Mouse (Mus musculus) forebrain, embryonic 10.5 days (tissue): ENCODE results near the gene Smim4. TPM values are rescaled to one million over a fixed set of nuclear protein-coding genes. Genes with fewer than 3 reads are reported as not detected.
A peak's percentile ranks its signal among the peaks of the same experiment; 100 is the strongest.

Source experiments
- DNase-seq: peaks from one replicate; pipeline ENCODE4 v3.0.0-alpha.2; 2017; ENCODE audit warnings: low spot score; ENCODE audit errors: extremely low spot score
- H3K27ac ChIP-seq: fragments of 300-500 bp; sonication (generic); 2 replicates; pipeline ENCODE4 v1.5.1; 2016; ENCODE audit warnings: mild to moderate bottlenecking
- H3K27me3 ChIP-seq: fragments of 300-500 bp; sonication (generic); 2 replicates; pipeline ENCODE4 v1.6.1; 2016; ENCODE audit warnings: mild to moderate bottlenecking; ENCODE audit not compliant: poor library complexity, severe bottlenecking
- H3K36me3 ChIP-seq: fragments of 300-500 bp; sonication (generic); replicated peaks from 2 replicates; pipeline ENCODE4 v1.6.1; 2016; ENCODE audit warnings: mild to moderate bottlenecking, moderate library complexity
- H3K4me1 ChIP-seq: fragments of 300-500 bp; sonication (generic); 2 replicates; pipeline ENCODE4 v1.6.1; 2016
- H3K4me3 ChIP-seq: fragments of 300-500 bp; sonication (generic); 2 replicates; pipeline ENCODE4 v1.5.1; 2016; ENCODE audit warnings: mild to moderate bottlenecking, moderate library complexity
- H3K9me3 ChIP-seq: fragments of 300-500 bp; sonication (generic); 2 replicates; pipeline ENCODE4 v1.6.1; 2016; ENCODE audit warnings: mild to moderate bottlenecking, moderate library complexity
- WGBS: fragments of 180-500 bp; shearing (Covaris S2); methylation state at CpG from one replicate; pipeline ENCODE4 v1.1.7; 2016; 5-methylcytosine and 5-hydroxymethylcytosine counted together
- polyA plus RNA-seq: library from polyadenylated mRNA; unstranded; fragments of >200 nt; fragmentation: Nextera tagmentation; extraction: Ambion mirVana; gene quantifications from 2 replicates; pipeline ENCODE4 v1.2.1, GENCODE M21; 2016

Gene Smim4
- polyA plus RNA-seq, 1 experiment from 2014 or later = 58.3 TPM

DNA sequence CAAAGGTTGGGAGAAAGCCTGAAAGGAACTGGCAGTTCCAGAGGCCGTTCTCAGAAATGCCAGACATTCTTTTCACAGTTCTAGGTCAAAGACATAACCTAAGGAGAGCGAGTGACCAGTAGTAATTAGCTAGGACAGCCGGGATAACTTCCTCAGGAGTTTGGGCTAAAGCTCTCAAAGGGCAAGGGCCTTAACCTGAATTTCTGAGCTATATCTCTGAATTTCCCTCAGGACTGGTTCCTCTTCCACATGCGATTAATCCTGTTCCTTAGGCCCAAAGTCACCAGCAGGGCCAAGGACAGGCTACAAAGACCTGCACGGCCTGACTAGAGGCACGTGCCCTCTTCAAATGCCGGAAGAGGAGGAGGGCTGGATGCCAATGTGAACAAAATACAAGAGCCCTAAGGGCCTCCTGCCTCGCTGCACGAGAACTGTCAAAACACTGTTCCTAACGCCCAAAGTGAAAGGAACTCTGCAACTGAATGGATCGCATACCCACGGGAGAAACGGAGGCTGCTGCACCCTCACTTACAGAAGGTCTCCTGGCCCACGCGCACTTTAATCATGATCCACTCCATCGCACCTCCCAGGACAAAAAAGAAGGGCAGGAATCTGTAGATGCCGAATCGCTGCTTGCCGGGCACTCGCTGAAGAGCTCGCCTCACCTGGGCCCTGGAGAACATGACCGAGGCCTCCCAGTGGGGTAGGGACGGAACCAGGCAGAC, 493 bp downstream of the Smim4 start:
- Histone ChIP-seq H3K9me3 (no peaks in the 10 kb centered on the region), H3K36me3 (peaks cover 48% of the 10 kb centered on the region), H3K4me3 (peak overlapping the region; percentile 78), H3K27me3 (no peaks in the 10 kb centered on the region), H3K4me1 (peaks cover 68% of the 10 kb centered on the region), H3K27ac (peak overlapping the region; percentile 98)
- 2% methylated on average over 23 of the region's 23 CpGs for WGBS
- peak; percentile 57 for DNase-seq

DNA sequence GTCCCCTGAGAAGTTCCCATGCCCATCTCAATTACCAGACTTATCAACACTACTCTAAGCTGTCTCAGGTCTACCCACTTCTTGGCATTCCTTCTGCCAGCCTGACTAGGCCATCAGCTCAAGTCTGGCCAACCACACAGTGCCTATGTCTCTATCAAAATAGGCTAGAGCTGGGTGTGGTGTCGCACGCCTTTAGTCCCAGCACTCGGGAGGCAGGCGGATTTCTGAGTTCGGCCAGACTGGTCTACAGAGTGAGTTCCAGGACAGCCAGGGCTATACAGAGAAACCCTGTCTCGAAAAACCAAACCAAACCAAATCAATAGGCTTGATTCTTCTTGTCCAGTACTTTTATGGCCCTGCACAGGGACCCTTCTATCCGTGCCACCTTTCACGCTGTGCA, 1.9 kb downstream of the Smim4 start:
- DNase-seq = peak; percentile 13
- Histone ChIP-seq H3K27me3 (no peaks in the 10 kb centered on the region), H3K36me3 (peaks cover 52% of the 10 kb centered on the region), H3K4me1 (peaks cover 54% of the 10 kb centered on the region), H3K9me3 (no peaks in the 10 kb centered on the region), H3K27ac (no peak overlapping the region), H3K4me3 (peak overlapping the region; percentile 78)
- 94% methylated on average over 8 of the region's 8 CpGs for WGBS

DNA sequence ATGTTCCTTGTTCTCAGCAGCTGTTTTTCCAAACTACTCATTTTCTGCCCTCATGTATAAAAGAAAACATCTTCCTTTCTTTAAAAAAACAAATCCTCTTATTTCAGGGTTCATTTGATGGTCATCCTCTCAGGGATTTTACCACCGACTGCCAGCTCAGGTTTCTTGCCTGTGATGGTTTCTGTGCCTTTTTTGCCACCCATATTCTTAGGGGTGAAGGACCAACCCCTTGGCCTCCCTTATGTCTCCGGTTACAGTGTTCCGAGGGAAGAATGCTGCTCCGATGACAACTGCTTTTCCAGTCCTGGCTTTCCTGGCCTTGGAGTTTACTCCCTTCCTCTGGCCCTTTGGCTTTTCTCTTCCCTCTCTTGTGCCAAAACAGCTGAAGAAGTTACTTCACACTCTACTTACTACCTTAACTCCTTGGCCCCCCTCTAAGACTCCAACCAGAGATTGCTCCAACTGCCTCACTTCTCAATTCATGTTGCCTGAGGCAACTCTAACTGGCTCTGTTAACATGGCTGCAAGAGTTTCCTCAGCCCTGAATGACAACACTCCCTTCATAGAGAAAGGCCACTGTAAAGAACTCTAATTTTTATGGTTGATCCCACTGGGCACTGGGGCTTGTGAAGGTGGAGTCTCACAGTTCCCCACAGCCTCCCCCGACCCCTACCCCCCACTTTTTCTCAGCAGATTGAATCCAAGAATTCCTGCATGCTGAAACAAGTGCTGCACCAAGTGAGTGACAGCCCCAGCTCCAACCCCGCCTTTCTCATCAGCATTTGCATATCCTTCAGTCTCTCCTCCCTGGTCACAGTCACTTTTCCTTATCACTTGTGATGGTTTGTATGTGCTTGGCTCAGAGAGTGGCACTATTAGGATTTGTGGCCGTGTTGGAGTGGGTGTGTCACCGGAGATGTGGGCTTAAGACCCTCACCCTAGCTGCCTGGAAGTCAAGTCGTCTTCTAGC, 3.4 kb downstream of the Smim4 start:
- peak; percentile 14 for DNase-seq
- Histone ChIP-seq H3K36me3 (peaks cover 64% of the 10 kb centered on the region), H3K27me3 (no peaks in the 10 kb centered on the region), H3K4me3 (0 out of 2 replicates have a peak overlapping the region, but pooled peaks have one; percentile 20), H3K9me3 (no peaks in the 10 kb centered on the region), H3K4me1 (peaks cover 44% of the 10 kb centered on the region), H3K27ac (peak overlapping the region; percentile 51; the same call in 1 of the 2 replicates)
- WGBS = 69% methylated on average over 9 of the region's 9 CpGs

DNA sequence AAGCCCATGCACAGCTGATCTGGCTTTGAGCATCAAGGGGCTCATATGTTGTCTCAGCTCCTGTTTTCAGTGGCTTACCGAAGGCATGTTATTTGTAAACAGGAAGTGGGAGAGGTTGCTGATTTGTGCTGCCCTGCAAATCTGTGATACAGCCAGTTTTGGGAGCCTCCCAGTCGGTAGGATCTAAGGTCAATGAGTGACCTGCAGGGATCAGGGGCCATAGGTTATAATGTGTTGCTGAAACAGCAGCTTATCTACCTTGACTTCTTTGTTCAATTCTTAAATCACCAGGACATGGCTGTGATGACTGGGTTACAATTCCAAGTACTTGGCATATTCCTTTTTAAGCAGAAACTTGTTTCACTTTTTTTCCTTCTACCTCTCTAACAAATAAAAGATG, 13.2 kb downstream of the Smim4 start:
- peaks cover 95% of the 10 kb centered on the region for H3K36me3 ChIP-seq
- H3K4me3 ChIP-seq = no peak overlapping the region
- H3K27ac ChIP-seq = no peak overlapping the region
- no peak for DNase-seq
- 79% methylated on average over 2 of the region's 2 CpGs for WGBS
- no peaks in the 10 kb centered on the region for H3K9me3 ChIP-seq
- H3K4me1 ChIP-seq = no peaks in the 10 kb centered on the region
- H3K27me3 ChIP-seq = no peaks in the 10 kb centered on the region

DNA sequence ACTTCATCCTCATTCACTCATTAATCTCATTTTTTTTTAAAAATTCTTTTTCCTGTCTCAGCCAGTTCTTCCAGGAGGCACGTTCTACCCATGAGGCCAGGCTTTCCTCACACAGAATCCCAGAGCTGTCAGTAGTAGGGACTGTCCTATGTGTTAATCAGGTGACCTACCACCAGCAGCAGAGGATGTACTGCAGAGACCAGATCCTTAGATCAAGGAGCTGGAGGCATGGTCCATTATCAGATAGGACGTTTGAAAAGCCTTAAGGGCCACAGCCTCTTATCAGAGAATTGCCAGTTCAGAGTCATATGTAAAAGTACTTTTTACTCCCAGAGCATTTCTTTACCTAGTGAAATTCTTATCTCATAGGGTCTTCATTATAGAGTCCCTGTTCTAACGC, 14.7 kb downstream of the Smim4 start:
- Histone ChIP-seq H3K9me3 (no peaks in the 10 kb centered on the region), H3K4me3 (no peak overlapping the region), H3K4me1 (no peaks in the 10 kb centered on the region), H3K36me3 (peaks cover 100% of the 10 kb centered on the region), H3K27ac (no peak overlapping the region), H3K27me3 (no peaks in the 10 kb centered on the region)
- WGBS = 89% methylated on average over 3 of the region's 3 CpGs
- no peak for DNase-seq

DNA sequence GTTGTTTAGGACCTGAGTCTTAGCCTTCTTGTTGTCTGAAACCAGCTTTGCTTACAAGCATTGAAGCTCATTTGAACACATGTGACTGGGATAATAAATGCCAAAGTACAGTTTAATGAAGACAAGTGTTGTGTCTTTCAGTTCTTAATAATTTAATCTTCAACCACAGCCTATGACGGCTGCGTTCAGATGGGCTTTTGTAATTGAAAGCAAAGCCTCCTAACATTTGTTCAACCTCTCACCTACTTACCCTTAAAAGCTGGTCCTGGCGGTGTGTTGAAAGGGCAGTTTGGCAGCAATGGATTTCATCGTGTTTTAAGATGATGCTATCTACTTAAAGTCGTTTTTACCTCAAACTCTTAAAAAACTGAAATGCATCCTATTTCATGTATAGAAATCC, 16.6 kb downstream of the Smim4 start:
- WGBS = 93% methylated on average over 5 of the region's 5 CpGs
- Histone ChIP-seq H3K9me3 (no peaks in the 10 kb centered on the region), H3K4me3 (no peak overlapping the region), H3K36me3 (peaks cover 100% of the 10 kb centered on the region), H3K27me3 (no peaks in the 10 kb centered on the region), H3K4me1 (no peaks in the 10 kb centered on the region), H3K27ac (no peak overlapping the region)
- DNase-seq = no peak

DNA sequence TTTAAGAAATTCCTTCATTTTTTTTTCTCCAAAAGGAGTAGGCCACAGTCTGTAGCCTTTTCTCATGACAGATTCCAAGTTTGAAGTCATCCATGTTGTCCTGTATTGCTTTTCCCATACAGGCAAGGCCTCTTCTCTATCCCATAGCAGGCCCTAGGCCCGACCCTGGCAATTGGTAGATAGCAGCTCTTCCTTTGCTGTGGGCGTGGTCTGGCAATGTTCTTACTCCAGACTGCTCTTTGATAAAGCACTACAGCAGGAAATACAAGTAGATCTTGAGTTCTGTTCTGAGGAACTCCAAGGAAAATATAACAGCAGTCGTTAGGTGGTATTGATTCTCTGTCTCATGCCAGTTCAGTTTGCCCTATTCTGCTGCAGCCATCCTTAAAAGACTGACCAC, 18.1 kb downstream of the Smim4 start:
- H3K4me3 ChIP-seq = no peak overlapping the region
- no peaks in the 10 kb centered on the region for H3K9me3 ChIP-seq
- peaks cover 100% of the 10 kb centered on the region for H3K36me3 ChIP-seq
- no peaks in the 10 kb centered on the region for H3K27me3 ChIP-seq
- WGBS = 87% methylated on average over 3 of the region's 3 CpGs
- H3K4me1 ChIP-seq = no peaks in the 10 kb centered on the region
- no peak for DNase-seq
- H3K27ac ChIP-seq = no peak overlapping the region

DNA sequence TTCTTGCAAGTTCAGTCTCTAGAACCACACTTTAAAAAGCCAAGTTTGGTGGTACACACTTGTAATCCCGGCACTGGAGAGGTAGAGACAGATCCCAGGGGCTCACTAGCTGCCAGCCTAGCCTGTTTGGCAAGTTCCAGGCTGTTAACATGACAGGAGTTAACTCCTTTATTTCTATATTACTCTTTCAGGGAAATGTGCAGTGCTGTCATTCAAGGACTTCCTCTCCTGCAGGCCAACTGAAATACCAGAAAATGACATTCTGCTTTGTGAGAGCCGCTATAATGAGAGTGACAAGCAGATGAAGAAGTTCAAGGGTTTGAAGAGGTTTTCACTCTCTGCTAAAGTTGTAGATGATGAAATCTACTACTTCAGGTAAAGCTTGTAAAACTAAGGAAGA, 23.6 kb downstream of the Smim4 start:
- Histone ChIP-seq H3K4me3 (no peak overlapping the region), H3K27ac (no peak overlapping the region), H3K27me3 (no peaks in the 10 kb centered on the region), H3K9me3 (no peaks in the 10 kb centered on the region), H3K4me1 (no peaks in the 10 kb centered on the region), H3K36me3 (peaks cover 98% of the 10 kb centered on the region)
- DNase-seq = no peak
- 92% methylated on average over 2 of the region's 2 CpGs for WGBS

DNA sequence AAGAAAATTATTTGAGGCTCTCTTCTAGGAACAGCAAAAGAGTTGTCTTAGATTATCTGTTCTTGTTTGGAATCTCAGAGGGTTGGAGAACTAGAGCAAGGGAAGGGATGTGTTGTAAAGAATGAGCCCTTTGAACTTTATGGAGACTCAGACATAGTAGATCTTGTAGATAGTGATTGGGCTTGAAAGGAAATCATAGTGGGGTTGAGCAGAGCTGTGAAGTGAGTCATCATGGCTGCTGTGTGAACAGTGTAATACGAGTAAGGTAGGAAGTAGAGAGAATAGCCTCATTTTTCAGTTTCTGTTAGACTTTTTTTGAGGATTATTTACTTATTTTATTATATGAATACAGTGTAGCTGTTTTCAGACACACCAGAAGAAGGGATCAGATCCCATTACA, 38.8 kb downstream of the Smim4 start:
- Histone ChIP-seq H3K27me3 (no peaks in the 10 kb centered on the region), H3K4me3 (no peak overlapping the region), H3K9me3 (no peaks in the 10 kb centered on the region), H3K36me3 (peaks cover 100% of the 10 kb centered on the region), H3K4me1 (no peaks in the 10 kb centered on the region), H3K27ac (no peak overlapping the region)
- WGBS = 94% methylated on average over 1 of the region's 1 CpGs
- no peak for DNase-seq

DNA sequence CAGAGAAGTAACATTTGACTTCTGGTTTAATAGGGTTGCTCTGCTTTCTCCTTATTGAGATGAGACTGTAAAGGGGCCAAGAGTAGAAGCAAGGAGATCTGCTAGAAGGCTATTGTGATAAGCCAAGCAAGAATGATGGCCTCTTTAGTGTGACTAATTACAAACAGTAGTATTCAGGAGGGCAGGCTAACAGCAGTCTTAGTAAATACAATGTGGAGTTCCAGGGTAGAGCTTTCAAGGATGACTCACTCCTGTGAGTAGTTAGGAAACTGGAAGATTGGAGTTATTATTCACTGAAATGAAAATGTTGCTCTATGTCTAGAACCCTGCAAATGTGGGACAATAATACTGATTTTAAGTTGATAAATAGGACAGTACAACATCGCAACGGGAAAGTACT, 40.2 kb downstream of the Smim4 start:
- Histone ChIP-seq H3K27ac (no peak overlapping the region), H3K36me3 (peaks cover 99% of the 10 kb centered on the region), H3K9me3 (no peaks in the 10 kb centered on the region)

GRCm38 (mm10) chr14:31087433-31087832, 41.3 kb downstream of the Smim4 start:
- Histone ChIP-seq H3K4me3 (no peak overlapping the region), H3K4me1 (no peaks in the 10 kb centered on the region), H3K27ac (no peak overlapping the region), H3K27me3 (no peaks in the 10 kb centered on the region), H3K9me3 (no peaks in the 10 kb centered on the region), H3K36me3 (peaks cover 99% of the 10 kb centered on the region)
- 88% methylated on average over 6 of the region's 6 CpGs for WGBS
- DNase-seq = no peak

More for the DNA sequence above, 40.2 kb downstream of the Smim4 start:
- Histone ChIP-seq H3K4me3 (no peak overlapping the region), H3K27me3 (no peaks in the 10 kb centered on the region), H3K4me1 (no peaks in the 10 kb centered on the region)
- no peak for DNase-seq
- WGBS = 97% methylated on average over 2 of the region's 2 CpGs

DNA sequence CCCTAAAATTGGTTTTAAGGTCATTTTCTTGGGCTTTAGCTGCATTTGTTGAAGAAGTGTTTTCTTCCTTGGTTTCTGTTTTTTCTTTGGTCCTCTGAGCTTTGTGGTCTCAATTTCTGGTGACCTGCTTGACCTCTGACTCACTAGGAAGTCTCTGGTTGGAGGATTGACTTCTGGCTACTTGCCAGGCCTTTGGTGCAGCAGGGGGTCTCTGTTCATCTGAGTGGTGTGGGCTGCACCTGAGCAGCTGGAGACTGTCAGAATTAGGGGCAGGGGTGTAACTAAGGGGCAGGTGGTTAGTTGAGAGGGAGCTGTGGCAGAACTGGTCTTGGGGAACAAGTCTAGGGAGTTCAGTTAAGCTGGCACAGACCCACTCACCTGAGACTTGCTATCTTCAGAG, 47.6 kb downstream of the Smim4 start:
- Histone ChIP-seq H3K27ac (no peak overlapping the region), H3K9me3 (no peaks in the 10 kb centered on the region), H3K4me1 (no peaks in the 10 kb centered on the region), H3K36me3 (peaks cover 97% of the 10 kb centered on the region), H3K27me3 (no peaks in the 10 kb centered on the region), H3K4me3 (no peak overlapping the region)
- DNase-seq = no peak
